Mouse (Mus musculus): ENCODE measurements around the gene Drg2. TPM values are rescaled to one million over a fixed set of nuclear protein-coding genes. Genes with fewer than 3 reads are reported as not detected.

Gene Drg2
- polyA plus RNA-seq, 1 experiment, result 60.7 TPM

DNA sequence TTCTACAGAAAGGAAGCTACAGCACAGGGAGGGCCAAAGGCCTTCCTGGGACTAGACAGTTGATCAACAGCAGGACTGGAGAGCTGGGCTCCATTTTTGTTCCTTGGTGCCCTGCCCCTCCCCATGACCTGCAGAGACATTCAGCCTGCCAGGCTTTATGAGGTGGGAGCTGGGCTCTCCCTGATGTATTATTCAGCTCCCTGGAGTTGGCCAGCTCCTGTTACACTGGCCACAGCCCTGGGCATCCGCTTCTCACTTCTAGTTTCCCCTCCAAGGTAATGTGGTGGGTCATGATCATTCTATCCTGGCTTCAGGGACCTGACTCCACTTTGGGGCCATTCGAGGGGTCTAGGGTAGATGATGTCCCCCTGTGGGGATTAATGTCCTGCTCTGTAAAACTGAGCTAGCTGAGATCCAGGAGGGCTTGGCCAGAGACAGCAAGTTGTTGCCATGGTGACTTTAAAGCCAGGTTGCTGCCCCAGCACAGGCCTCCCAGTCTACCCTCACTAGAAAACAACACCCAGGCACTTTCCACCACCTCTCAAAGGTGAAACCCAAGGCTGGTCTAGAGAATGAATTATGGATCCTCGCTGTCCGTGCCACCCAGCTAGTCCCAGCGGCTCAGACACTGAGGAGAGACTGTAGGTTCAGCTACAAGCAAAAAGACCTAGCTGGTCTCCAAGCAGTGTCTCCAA lies 21.4 kb downstream of the Drg2 start:
- Histone ChIP-seq H3K27me3 (ENCODE audit: control insufficient read depth, insufficient read depth, low read length) (no peaks in the 10 kb centered on the region), H3K4me3 (ENCODE audit: control insufficient read depth, insufficient read depth, low read length) (no peak overlapping the region), H3K4me1 (replicated peaks; ENCODE audit: control insufficient read depth, insufficient read depth, low read length) (no peaks in the 10 kb centered on the region), H3K27ac (ENCODE audit: control insufficient read depth, insufficient read depth, low read length) (no peak overlapping the region), H3K36me3 (ENCODE audit: control insufficient read depth, insufficient read depth, low read length) (no peaks in the 10 kb centered on the region)
- DNase-seq, result no peak
- 92% methylated on average over 5 of the region's 5 CpGs for WGBS
- TF ChIP-seq POLR2A (IDR thresholded peaks at IDR 0.05; ENCODE audit: control insufficient read depth, extremely low read depth, insufficient read depth, low read length, poor library complexity), result no peak
- no peak for TF ChIP-seq CTCF (IDR thresholded peaks at IDR 0.05; ENCODE audit: borderline replicate concordance, control insufficient read depth, extremely low read depth, insufficient read depth, low read length, poor library complexity)

DNA sequence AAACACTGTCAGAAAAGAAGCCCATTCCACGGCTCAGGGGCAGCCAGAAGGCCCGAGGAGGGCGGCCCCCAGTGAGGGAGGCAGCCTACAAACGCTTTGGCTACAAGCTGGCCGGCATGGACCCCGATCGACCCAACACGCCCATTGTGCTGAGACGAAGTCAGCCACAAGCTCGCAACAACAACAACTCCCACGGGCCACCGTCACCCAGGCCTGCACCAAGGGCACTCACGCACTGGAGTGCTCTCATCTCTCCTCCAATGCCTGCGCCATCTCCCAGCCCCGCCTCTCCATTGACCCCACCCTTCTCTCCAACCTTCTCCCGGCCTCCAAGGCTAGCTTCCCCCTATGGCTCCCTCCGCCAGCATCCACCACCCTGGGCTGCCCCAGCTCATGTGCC lies 23.7 kb downstream of the Drg2 start:
- no peak for TF ChIP-seq POLR2A (IDR thresholded peaks at IDR 0.05; ENCODE audit: control insufficient read depth, extremely low read depth, insufficient read depth, low read length, poor library complexity)
- no peak for TF ChIP-seq CTCF (IDR thresholded peaks at IDR 0.05; ENCODE audit: borderline replicate concordance, control insufficient read depth, extremely low read depth, insufficient read depth, low read length, poor library complexity)
- WGBS, result 59% methylated on average over 17 of the region's 17 CpGs
- no peak for DNase-seq
- Histone ChIP-seq H3K36me3 (ENCODE audit: control insufficient read depth, insufficient read depth, low read length) (no peaks in the 10 kb centered on the region), H3K4me3 (ENCODE audit: control insufficient read depth, insufficient read depth, low read length) (no peak overlapping the region), H3K4me1 (replicated peaks; ENCODE audit: control insufficient read depth, insufficient read depth, low read length) (no peaks in the 10 kb centered on the region), H3K27ac (ENCODE audit: control insufficient read depth, insufficient read depth, low read length) (no peak overlapping the region), H3K27me3 (ENCODE audit: control insufficient read depth, insufficient read depth, low read length) (no peaks in the 10 kb centered on the region)

DNA sequence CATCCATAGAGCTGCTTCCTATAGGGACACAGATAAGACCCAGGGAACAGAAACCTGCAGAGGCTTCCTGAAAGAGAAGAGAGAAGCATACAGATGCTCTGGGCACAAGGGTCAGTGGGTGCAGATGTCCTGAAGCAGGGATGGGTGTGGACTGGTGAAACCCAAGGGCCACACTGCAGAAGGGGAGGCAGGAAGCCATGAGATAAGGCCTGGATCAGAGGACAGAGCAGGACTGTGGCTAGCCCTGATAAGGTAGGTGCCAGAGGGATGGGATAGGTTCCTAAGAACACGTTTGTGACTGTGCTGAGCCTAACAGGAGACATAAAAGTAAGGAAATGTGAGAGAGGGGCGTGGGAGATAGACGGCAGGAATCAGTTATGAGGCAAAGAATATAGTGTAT lies 31.9 kb downstream of the Drg2 start:
- Histone ChIP-seq H3K36me3 (ENCODE audit: control insufficient read depth, insufficient read depth, low read length) (no peaks in the 10 kb centered on the region), H3K27ac (ENCODE audit: control insufficient read depth, insufficient read depth, low read length) (no peak overlapping the region), H3K4me3 (ENCODE audit: control insufficient read depth, insufficient read depth, low read length) (no peak overlapping the region), H3K4me1 (replicated peaks; ENCODE audit: control insufficient read depth, insufficient read depth, low read length) (no peaks in the 10 kb centered on the region), H3K27me3 (ENCODE audit: control insufficient read depth, insufficient read depth, low read length) (no peaks in the 10 kb centered on the region)
- WGBS, result 68% methylated on average over 3 of the region's 3 CpGs
- TF ChIP-seq POLR2A (IDR thresholded peaks at IDR 0.05; ENCODE audit: control insufficient read depth, extremely low read depth, insufficient read depth, low read length, poor library complexity), result no peak
- no peak for TF ChIP-seq CTCF (IDR thresholded peaks at IDR 0.05; ENCODE audit: borderline replicate concordance, control insufficient read depth, extremely low read depth, insufficient read depth, low read length, poor library complexity)
- DNase-seq, result no peak

DNA sequence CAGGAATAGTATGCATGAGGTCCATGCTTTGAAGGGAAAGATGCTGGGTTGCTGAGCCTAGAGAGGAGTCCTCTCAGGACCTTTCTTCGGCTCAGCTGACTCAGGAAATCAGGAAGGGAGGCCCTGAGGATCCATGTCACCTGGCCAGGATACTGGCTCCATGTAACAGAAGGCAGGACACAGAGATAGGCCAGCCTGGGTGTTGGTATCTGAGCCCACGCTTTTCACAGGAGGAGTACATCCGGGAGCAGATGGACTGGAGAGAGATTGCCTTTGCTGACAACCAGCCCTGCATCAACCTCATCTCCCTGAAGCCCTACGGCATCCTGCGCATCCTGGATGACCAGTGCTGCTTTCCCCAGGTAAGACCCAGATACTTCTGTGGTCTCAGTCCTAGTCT lies 38.3 kb downstream of the Drg2 start:
- Histone ChIP-seq H3K36me3 (ENCODE audit: control insufficient read depth, insufficient read depth, low read length) (no peaks in the 10 kb centered on the region), H3K27ac (ENCODE audit: control insufficient read depth, insufficient read depth, low read length) (no peak overlapping the region), H3K27me3 (ENCODE audit: control insufficient read depth, insufficient read depth, low read length) (no peaks in the 10 kb centered on the region; the same call in 1 of the 2 replicates), H3K4me1 (replicated peaks; ENCODE audit: control insufficient read depth, insufficient read depth, low read length) (no peaks in the 10 kb centered on the region), H3K4me3 (ENCODE audit: control insufficient read depth, insufficient read depth, low read length) (no peak overlapping the region)
- TF ChIP-seq POLR2A (IDR thresholded peaks at IDR 0.05; ENCODE audit: control insufficient read depth, extremely low read depth, insufficient read depth, low read length, poor library complexity) (no peak), CTCF (IDR thresholded peaks at IDR 0.05; ENCODE audit: borderline replicate concordance, control insufficient read depth, extremely low read depth, insufficient read depth, low read length, poor library complexity) (no peak)
- WGBS, result 89% methylated on average over 5 of the region's 5 CpGs
- no peak for DNase-seq

DNA sequence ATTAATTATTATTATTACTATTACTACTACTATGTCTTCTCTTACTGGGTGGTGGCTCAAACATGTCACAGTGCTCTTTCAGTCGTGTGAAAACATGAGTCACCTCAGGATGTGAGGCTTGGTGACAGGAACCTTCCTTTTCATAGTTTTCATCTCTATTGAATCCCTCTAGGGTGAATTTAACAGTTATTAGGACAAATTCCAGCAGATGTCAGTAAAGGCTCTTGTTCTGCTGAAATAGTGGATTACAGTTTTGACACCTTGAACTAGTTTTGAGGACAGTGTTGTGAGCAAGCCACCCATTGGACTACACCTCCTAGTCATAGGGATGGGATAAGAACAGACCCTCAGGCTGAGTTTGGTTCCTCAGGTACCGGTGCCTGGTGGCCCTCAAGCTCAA lies 41.3 kb downstream of the Drg2 start:
- Histone ChIP-seq H3K27ac (ENCODE audit: control insufficient read depth, insufficient read depth, low read length) (no peak overlapping the region), H3K4me3 (ENCODE audit: control insufficient read depth, insufficient read depth, low read length) (no peak overlapping the region), H3K36me3 (ENCODE audit: control insufficient read depth, insufficient read depth, low read length) (no peaks in the 10 kb centered on the region), H3K27me3 (ENCODE audit: control insufficient read depth, insufficient read depth, low read length) (no peaks in the 10 kb centered on the region; the same call in 1 of the 2 replicates), H3K4me1 (replicated peaks; ENCODE audit: control insufficient read depth, insufficient read depth, low read length) (no peaks in the 10 kb centered on the region)
- no peak for DNase-seq
- WGBS, result 46% methylated on average over 2 of the region's 2 CpGs
- TF ChIP-seq POLR2A (IDR thresholded peaks at IDR 0.05; ENCODE audit: control insufficient read depth, extremely low read depth, insufficient read depth, low read length, poor library complexity) (no peak), CTCF (IDR thresholded peaks at IDR 0.05; ENCODE audit: borderline replicate concordance, control insufficient read depth, extremely low read depth, insufficient read depth, low read length, poor library complexity) (no peak)

DNA sequence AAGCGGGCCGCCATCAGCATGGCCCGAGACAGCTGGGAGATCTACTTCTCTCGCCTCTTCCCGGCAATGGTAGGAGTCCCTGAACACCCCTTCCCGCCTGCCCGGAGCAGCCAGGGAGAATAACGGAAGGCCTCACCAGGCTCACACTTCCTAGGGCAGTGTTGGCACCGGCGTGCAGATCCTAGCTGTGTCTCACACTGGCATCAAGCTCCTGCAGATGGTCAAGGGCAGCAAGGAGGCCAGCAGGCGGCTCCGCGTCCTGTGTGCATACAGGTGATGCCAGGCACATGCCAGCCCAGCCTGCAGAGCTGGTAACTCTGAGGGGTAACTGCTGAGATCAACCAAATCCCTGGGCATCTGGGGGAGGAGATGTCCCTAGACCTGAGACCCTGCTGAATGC lies 52.9 kb downstream of the Drg2 start:
- peaks cover 10% of the 10 kb centered on the region for H3K4me1 ChIP-seq (replicated peaks; ENCODE audit: control insufficient read depth, insufficient read depth, low read length)
- DNase-seq, result no peak
- H3K27ac ChIP-seq (ENCODE audit: control insufficient read depth, insufficient read depth, low read length), result no peak overlapping the region
- H3K27me3 ChIP-seq (ENCODE audit: control insufficient read depth, insufficient read depth, low read length), result peaks cover 13% of the 10 kb centered on the region
- H3K36me3 ChIP-seq (ENCODE audit: control insufficient read depth, insufficient read depth, low read length), result no peaks in the 10 kb centered on the region
- 95% methylated on average over 13 of the region's 13 CpGs for WGBS
- no peak overlapping the region for H3K4me3 ChIP-seq (ENCODE audit: control insufficient read depth, insufficient read depth, low read length)
- no peak for TF ChIP-seq CTCF (IDR thresholded peaks at IDR 0.05; ENCODE audit: borderline replicate concordance, control insufficient read depth, extremely low read depth, insufficient read depth, low read length, poor library complexity)

DNA sequence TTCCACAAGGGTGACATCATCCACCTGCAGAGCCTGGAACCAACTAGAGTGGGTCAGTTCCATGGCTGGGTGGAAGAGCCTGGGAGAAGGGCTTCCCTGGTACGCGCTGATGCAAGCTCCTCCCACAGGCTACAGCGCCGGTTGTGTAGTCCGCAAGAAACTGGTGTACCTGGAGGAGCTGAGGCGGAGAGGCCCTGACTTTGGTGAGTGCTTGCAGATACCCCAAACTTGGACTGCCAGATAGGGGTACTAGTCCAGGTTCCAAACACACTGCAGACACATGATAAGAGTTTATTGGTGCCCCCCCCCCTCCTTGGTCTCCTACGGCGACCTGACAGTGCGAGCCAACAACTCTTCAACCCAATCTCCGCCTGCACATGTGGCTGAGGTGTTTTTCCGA lies 54.6 kb downstream of the Drg2 start:
- Histone ChIP-seq H3K36me3 (ENCODE audit: control insufficient read depth, insufficient read depth, low read length) (no peaks in the 10 kb centered on the region), H3K4me3 (ENCODE audit: control insufficient read depth, insufficient read depth, low read length) (no peak overlapping the region), H3K27ac (ENCODE audit: control insufficient read depth, insufficient read depth, low read length) (no peak overlapping the region), H3K27me3 (ENCODE audit: control insufficient read depth, insufficient read depth, low read length) (peaks cover 13% of the 10 kb centered on the region), H3K4me1 (replicated peaks; ENCODE audit: control insufficient read depth, insufficient read depth, low read length) (peaks cover 10% of the 10 kb centered on the region)
- TF ChIP-seq CTCF (IDR thresholded peaks at IDR 0.05; ENCODE audit: borderline replicate concordance, control insufficient read depth, extremely low read depth, insufficient read depth, low read length, poor library complexity) (no peak), POLR2A (IDR thresholded peaks at IDR 0.05; ENCODE audit: control insufficient read depth, extremely low read depth, insufficient read depth, low read length, poor library complexity) (no peak)
- 11% methylated on average over 11 of the region's 11 CpGs for WGBS
- DNase-seq, result no peak
